Mouse (Mus musculus) MN1 (cell line): Measurements from ENCODE around the gene D630039A03Rik.

ENCODE experiments used
- DNase-seq: peaks from one replicate; pipeline ENCODE4 v3.0.0-alpha.2; 2016; ENCODE audit warnings: low spot score

Gene D630039A03Rik

GRCm38 (mm10) chr4:57927464-57928205 is 11.5 kb upstream of the D630039A03Rik start:
- no peak for DNase-seq

- no peak for DNase-seq
Measured at GRCm38 (mm10) chr4:57924556-57925071, 8.5 kb upstream of the D630039A03Rik start.

GRCm38 (mm10) chr4:57922171-57922570 is 6.1 kb upstream of the D630039A03Rik start:
- DNase-seq = no peak

- no peak for DNase-seq
Measured at GRCm38 (mm10) chr4:57920522-57920921, 4.4 kb upstream of the D630039A03Rik start.

- no peak for DNase-seq
Measured at GRCm38 (mm10) chr4:57919494-57920423, 3.7 kb upstream of the D630039A03Rik start.

GRCm38 (mm10) chr4:57916711-57917110 is 614 bp upstream of the D630039A03Rik start:
- DNase-seq = no peak

- DNase-seq = no peak
Measured at GRCm38 (mm10) chr4:57915216-57915965, 706 bp downstream of the D630039A03Rik start.

GRCm38 (mm10) chr4:57914193-57915190 is 1.6 kb downstream of the D630039A03Rik start:
- DNase-seq = no peak

- no peak for DNase-seq
Measured at GRCm38 (mm10) chr4:57913021-57913420, 3.1 kb downstream of the D630039A03Rik start.

GRCm38 (mm10) chr4:57908860-57909259 is 7.2 kb downstream of the D630039A03Rik start:
- no peak for DNase-seq

- DNase-seq = no peak
Measured at GRCm38 (mm10) chr4:57906708-57907107, 9.4 kb downstream of the D630039A03Rik start.

- DNase-seq = no peak
Measured at GRCm38 (mm10) chr4:57904638-57905037, 11.5 kb downstream of the D630039A03Rik start.

- DNase-seq = no peak
Measured at GRCm38 (mm10) chr4:57904211-57904610, 11.9 kb downstream of the D630039A03Rik start.

GRCm38 (mm10) chr4:57902619-57903018 is 13.5 kb downstream of the D630039A03Rik start:
- no peak for DNase-seq

- DNase-seq = no peak
Measured at GRCm38 (mm10) chr4:57901210-57901609, 14.9 kb downstream of the D630039A03Rik start.

- DNase-seq = no peak
Measured at GRCm38 (mm10) chr4:57896631-57897030, 19.5 kb downstream of the D630039A03Rik start.

GRCm38 (mm10) chr4:57895902-57896301 is 20.2 kb downstream of the D630039A03Rik start:
- DNase-seq = no peak

GRCm38 (mm10) chr4:57895140-57895539 is 21.0 kb downstream of the D630039A03Rik start:
- DNase-seq = no peak

- no peak for DNase-seq
Measured at GRCm38 (mm10) chr4:57892001-57892586, 24.0 kb downstream of the D630039A03Rik start.

- DNase-seq = no peak
Measured at GRCm38 (mm10) chr4:57889773-57890172, 26.3 kb downstream of the D630039A03Rik start.
